Mouse (Mus musculus) midbrain, embryonic 10.5 days (tissue): ENCODE data around the gene Micu1. TPM values are rescaled to one million over a fixed set of nuclear protein-coding genes. Genes with fewer than 3 reads are reported as not detected.
A peak's percentile ranks its signal among the peaks of the same experiment; 100 is the strongest.

ENCODE experiments used
- DNase-seq: peaks from one replicate; pipeline ENCODE4 v3.0.0-alpha.2; 2017; ENCODE audit warnings: low spot score
- H3K27ac ChIP-seq: fragments of 300-500 bp; sonication (generic); replicated peaks from 2 replicates; pipeline ENCODE4 v1.5.1; 2016; ENCODE audit warnings: mild to moderate bottlenecking
- H3K27me3 ChIP-seq: fragments of 300-500 bp; sonication (generic); 2 replicates; pipeline ENCODE4 v1.6.1; 2016; ENCODE audit warnings: low read depth, mild to moderate bottlenecking; ENCODE audit not compliant: poor library complexity, severe bottlenecking
- H3K36me3 ChIP-seq: fragments of 300-500 bp; sonication (generic); 2 replicates; pipeline ENCODE4 v1.6.1; 2016; ENCODE audit warnings: mild to moderate bottlenecking, moderate library complexity
- H3K4me1 ChIP-seq: fragments of 300-500 bp; sonication (generic); 2 replicates; pipeline ENCODE4 v1.6.1; 2016
- H3K4me3 ChIP-seq: fragments of 300-500 bp; sonication (generic); 2 replicates; pipeline ENCODE4 v1.5.1; 2016; ENCODE audit warnings: mild to moderate bottlenecking, moderate library complexity
- H3K9me3 ChIP-seq: fragments of 300-500 bp; sonication (generic); replicated peaks from 2 replicates; pipeline ENCODE4 v1.6.1; 2016; ENCODE audit warnings: mild to moderate bottlenecking
- WGBS: fragments of 180-500 bp; shearing (Covaris S2); methylation state at CpG from one replicate; pipeline ENCODE4 v1.1.7; 2016; 5-methylcytosine and 5-hydroxymethylcytosine counted together
- polyA plus RNA-seq: library from polyadenylated mRNA; unstranded; fragments of >200 nt; fragmentation: Nextera tagmentation; extraction: Ambion mirVana; gene quantifications from 2 replicates; pipeline ENCODE4 v1.2.1, GENCODE M21; 2016

Micu1 gene
- polyA plus RNA-seq, 1 experiment from 2014 or later, result 58.1 TPM

DNA sequence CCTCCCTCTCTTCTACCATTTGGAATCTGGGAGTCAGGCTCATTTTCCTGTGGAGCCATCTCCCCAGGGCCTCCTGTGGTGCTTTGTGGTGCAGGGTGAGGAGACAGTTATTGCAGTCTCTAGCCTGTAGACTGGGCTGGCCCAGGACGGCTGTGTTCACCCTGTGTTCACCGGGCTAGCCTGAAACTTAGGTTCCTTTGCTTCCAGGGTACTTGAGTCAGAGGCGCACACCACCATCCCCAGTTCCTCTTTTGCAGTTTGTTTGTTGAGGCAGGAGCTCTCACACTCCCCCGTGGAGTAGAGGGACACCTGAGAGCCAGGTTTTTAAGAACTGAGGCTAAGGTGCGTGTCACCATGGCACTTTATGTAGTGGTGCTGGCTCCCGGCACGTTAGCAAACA, 187.1 kb downstream of the Micu1 start:
- Histone ChIP-seq H3K27me3 (no peaks in the 10 kb centered on the region), H3K36me3 (peaks cover 64% of the 10 kb centered on the region), H3K27ac (no peak overlapping the region), H3K4me3 (no peak overlapping the region), H3K9me3 (no peaks in the 10 kb centered on the region), H3K4me1 (0 out of 2 replicates have a peak, but pooled peaks cover 7% of the 10 kb centered on the region)
- 93% methylated on average over 7 of the region's 7 CpGs for WGBS
- DNase-seq, result no peak

GRCm38 (mm10) chr10:59889953-59890751, 187.9 kb downstream of the Micu1 start:
- DNase-seq, result no peak
- Histone ChIP-seq H3K36me3 (peaks cover 64% of the 10 kb centered on the region), H3K27ac (no peak overlapping the region), H3K27me3 (no peaks in the 10 kb centered on the region), H3K4me3 (no peak overlapping the region), H3K9me3 (no peaks in the 10 kb centered on the region), H3K4me1 (peaks cover 10% of the 10 kb centered on the region; the same call in 1 of the 2 replicates)
- WGBS, result 91% methylated on average over 15 of the region's 15 CpGs

- Histone ChIP-seq H3K9me3 (no peaks in the 10 kb centered on the region), H3K27me3 (no peaks in the 10 kb centered on the region), H3K4me3 (no peak overlapping the region), H3K27ac (0 out of 2 replicates have a peak overlapping the region, but pooled peaks have one; percentile 15), H3K36me3 (peaks cover 77% of the 10 kb centered on the region), H3K4me1 (peaks cover 38% of the 10 kb centered on the region)
- DNase-seq, result peak; percentile 68
- WGBS, result 48% methylated on average over 6 of the region's 6 CpGs
Observed at GRCm38 (mm10) chr10:59892977-59893376, 190.7 kb downstream of the Micu1 start.

DNA sequence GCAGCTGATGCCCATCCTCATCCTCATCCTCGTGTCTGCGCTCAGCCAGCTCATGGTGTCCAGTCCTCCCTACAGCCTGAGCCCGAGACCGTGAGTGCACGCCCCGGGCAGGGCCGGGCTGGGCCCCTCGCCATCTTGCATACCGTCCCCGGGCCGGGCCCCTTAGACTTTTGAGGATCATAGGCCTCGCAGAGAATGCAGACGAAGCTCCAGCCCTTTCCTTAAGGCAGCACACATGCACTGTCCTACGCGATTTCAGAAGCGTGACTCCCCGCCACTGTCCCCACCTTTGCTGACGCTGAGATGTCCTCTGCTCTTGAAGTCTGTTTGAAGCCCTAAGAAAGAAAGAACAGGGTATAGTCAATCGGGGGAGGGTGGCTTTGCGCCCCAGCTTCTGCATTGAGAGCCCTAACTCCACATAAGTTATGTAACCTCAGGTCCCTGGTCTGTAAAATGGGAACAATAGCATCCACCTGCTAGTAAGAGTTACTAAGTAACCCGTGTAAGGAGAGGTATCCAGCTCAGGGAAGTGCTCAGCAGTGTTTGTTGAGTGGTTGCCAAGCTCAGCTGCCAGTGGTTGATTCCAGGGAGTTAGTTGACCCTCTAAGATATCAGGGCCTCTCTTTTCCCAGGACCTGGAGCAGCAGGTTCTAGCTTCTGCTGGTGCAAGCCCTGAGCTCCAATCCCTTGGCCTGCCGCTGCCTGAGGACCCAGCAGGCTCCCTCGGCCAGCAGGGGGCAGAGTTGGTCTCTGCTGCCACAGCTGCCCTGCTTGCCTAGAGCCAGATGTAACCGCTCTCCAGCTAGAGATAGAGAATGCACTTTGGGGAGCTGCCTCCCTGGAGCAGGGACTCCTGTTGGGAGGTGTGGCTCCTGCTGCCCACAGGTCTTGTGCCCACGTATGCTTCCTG, 192.2 kb downstream of the Micu1 start:
- Histone ChIP-seq H3K36me3 (peaks cover 82% of the 10 kb centered on the region), H3K27me3 (no peaks in the 10 kb centered on the region), H3K27ac (peak overlapping the region; percentile 65), H3K4me1 (peaks cover 53% of the 10 kb centered on the region), H3K9me3 (no peaks in the 10 kb centered on the region), H3K4me3 (no peak overlapping the region)
- DNase-seq, result peak; percentile 86
- 82% methylated on average over 25 of the region's 25 CpGs for WGBS

DNA sequence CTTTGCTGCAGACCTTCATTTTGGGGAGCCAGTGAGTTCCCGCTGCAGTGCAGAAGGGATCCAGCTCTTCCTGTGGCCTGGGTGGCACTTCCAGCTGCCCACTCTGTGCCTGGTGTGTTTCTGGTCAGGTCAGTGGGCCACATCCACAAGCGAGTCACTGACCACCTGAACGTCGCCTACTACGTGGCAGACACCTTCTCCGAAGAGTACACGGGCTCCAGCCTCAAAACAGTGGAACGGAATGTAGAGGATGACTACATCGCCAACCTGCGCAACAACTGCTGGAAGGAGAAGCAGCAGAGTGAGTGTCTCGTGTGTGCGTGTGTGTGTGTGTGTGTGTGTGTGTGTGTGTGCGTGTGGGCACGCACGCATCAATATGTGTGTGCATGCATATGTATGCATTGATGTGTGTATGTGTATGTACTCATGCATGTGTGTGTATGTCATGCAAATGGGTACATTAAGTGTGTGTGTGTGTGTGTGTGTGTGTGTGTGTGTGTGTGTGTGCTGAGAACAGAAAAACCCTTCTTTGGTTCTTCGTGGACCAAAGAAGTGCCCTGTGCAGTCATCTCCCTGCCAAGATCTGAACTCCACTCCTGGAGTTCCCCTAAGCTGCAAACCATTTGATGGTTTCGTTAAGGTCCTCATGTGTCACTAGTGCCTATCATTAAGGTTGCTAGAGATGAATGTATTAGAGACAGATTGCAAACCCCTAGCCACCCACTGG, 193.3 kb downstream of the Micu1 start:
- Histone ChIP-seq H3K4me1 (peaks cover 65% of the 10 kb centered on the region), H3K27me3 (no peaks in the 10 kb centered on the region), H3K4me3 (no peak overlapping the region), H3K9me3 (no peaks in the 10 kb centered on the region), H3K36me3 (peaks cover 73% of the 10 kb centered on the region), H3K27ac (peak overlapping the region; percentile 92)
- WGBS, result 93% methylated on average over 17 of the region's 17 CpGs
- DNase-seq, result no peak

GRCm38 (mm10) chr10:59896211-59896610, 193.9 kb downstream of the Micu1 start:
- 85% methylated on average over 4 of the region's 4 CpGs for WGBS
- H3K36me3 ChIP-seq, result peaks cover 67% of the 10 kb centered on the region
- H3K4me3 ChIP-seq, result no peak overlapping the region
- H3K4me1 ChIP-seq, result peaks cover 70% of the 10 kb centered on the region
- H3K9me3 ChIP-seq, result no peaks in the 10 kb centered on the region
- no peaks in the 10 kb centered on the region for H3K27me3 ChIP-seq
- peak overlapping the region; percentile 92 for H3K27ac ChIP-seq
- no peak for DNase-seq

GRCm38 (mm10) chr10:59896911-59897331, 194.6 kb downstream of the Micu1 start:
- Histone ChIP-seq H3K27me3 (no peaks in the 10 kb centered on the region), H3K9me3 (no peaks in the 10 kb centered on the region), H3K4me1 (peaks cover 78% of the 10 kb centered on the region), H3K27ac (peak overlapping the region; percentile 92), H3K36me3 (peaks cover 60% of the 10 kb centered on the region), H3K4me3 (peak overlapping the region; percentile 32)
- 51% methylated on average over 3 of the region's 3 CpGs for WGBS
- DNase-seq, result no peak

DNA sequence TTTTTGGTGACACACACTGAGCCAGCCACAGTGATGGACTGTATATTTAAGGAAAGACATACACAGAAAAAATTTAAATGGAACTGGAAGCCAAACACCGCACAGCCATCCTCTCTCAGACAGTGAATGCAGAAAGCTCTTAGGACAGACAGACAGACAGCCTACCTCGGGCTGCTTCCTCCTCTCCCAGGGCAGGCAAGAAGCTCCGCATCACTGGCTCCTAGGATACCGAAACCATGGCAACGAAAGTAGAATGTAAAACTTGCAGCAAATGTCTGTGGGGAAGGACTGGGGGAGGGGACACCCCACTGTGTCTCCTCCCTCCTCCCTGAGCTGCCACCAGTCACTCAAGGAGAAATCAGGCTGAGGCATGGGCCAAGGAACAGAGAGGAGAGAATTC, 195.2 kb downstream of the Micu1 start:
- peaks cover 83% of the 10 kb centered on the region for H3K4me1 ChIP-seq
- peaks cover 54% of the 10 kb centered on the region for H3K36me3 ChIP-seq

DNA sequence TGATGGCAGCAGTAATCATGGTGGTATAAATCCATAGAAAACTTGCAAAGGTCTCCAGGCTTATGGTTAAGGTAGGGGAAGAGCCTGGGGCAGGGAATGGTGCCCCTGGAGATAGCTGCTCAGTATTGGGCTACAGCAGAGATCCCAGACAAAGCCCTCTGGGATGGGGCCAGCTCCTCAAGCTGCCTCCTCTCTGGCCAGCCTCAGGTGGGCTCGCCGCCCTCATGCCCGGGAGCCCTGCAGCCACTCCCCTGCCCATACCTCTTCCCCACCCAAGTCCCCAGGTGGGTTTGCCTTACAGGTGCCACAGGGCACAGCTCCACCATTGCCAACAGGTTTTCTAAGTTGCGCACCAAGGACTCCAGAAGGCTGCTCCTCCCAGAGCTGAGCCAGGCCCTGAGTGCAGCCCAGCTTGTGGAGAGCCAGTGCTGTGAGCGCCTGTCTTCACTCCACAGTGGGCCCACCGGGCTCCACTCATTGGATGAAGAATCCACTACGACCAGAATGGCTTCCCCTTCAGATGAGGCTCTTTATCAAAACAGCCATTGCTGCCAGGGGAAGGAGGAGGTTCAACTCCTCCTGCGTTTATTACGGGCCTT, 196.0 kb downstream of the Micu1 start:
- Histone ChIP-seq H3K27me3 (no peaks in the 10 kb centered on the region), H3K36me3 (peaks cover 48% of the 10 kb centered on the region), H3K9me3 (no peaks in the 10 kb centered on the region), H3K27ac (peak overlapping the region; percentile 92), H3K4me3 (peak overlapping the region; percentile 1; the same call in 1 of the 2 replicates), H3K4me1 (peaks cover 86% of the 10 kb centered on the region)
- 64% methylated on average over 9 of the region's 9 CpGs for WGBS
- DNase-seq, result no peak

More for the DNA sequence above, 195.2 kb downstream of the Micu1 start:
- peak overlapping the region; percentile 32 for H3K4me3 ChIP-seq
- WGBS, result 13% methylated on average over 5 of the region's 5 CpGs
- no peaks in the 10 kb centered on the region for H3K27me3 ChIP-seq
- peak overlapping the region; percentile 92 for H3K27ac ChIP-seq
- DNase-seq, result peak; percentile 88
- no peaks in the 10 kb centered on the region for H3K9me3 ChIP-seq

DNA sequence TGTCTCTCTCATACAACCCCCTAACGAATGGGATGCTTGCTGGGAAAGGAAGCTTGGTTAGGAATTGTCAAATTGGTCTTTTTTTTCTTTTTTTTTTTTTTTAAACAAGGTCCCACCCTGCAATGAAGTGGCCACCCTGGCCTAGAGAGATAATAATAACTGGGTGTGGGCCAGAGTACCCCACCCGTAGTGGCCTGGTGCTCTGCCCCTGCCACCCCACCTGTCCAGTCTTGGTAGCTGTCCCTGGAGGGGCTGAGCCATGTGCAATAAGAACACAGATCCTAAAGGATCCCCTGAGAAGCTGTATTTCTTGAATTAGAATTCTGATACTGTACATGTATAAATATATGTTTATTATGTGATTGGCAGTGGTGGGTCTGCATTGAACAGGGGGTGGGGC, 196.7 kb downstream of the Micu1 start:
- WGBS, result 38% methylated on average over 2 of the region's 2 CpGs
- peak overlapping the region; percentile 42; the same call in 1 of the 2 replicates for H3K4me3 ChIP-seq
- no peaks in the 10 kb centered on the region for H3K9me3 ChIP-seq
- DNase-seq, result no peak
- peaks cover 41% of the 10 kb centered on the region for H3K36me3 ChIP-seq
- H3K27me3 ChIP-seq, result no peaks in the 10 kb centered on the region
- peaks cover 91% of the 10 kb centered on the region for H3K4me1 ChIP-seq
- H3K27ac ChIP-seq, result peak overlapping the region; percentile 92

GRCm38 (mm10) chr10:59899341-59900173, 197.3 kb downstream of the Micu1 start:
- peak overlapping the region; percentile 92 for H3K27ac ChIP-seq
- peak overlapping the region; percentile 42 for H3K4me3 ChIP-seq
- peaks cover 35% of the 10 kb centered on the region for H3K36me3 ChIP-seq
- no peaks in the 10 kb centered on the region for H3K9me3 ChIP-seq
- WGBS, result 8% methylated on average over 21 of the region's 21 CpGs
- peak; percentile 89 for DNase-seq
- H3K4me1 ChIP-seq, result peaks cover 91% of the 10 kb centered on the region
- H3K27me3 ChIP-seq, result no peaks in the 10 kb centered on the region
